Mouse (Mus musculus): ENCODE measurements at regions not wholly inside any gene's neighbourhood (a gene's known extent, or its start where the extent isn't known, plus 50 kb on each side); places are given as distances from the start of the nearest gene placed in this dataset.

- no peak overlapping the region for H3K4me3 ChIP-seq (ENCODE audit: insufficient read depth, low read depth, low read length)
- TF ChIP-seq CTCF (IDR thresholded peaks at IDR 0.05; ENCODE audit: insufficient read depth, low read depth, low read length) (no peak), POLR2A (IDR thresholded peaks at IDR 0.05; ENCODE audit: insufficient read depth, low read depth, low read length) (no peak)
- 93% methylated on average over 4 of the region's 4 CpGs for WGBS
Measured at GRCm38 (mm10) chr3:38363888-38364287, 120.8 kb downstream of the Ankrd50 start.

GRCm38 (mm10) chr3:38361411-38361810 is 123.2 kb downstream of the Ankrd50 start:
- no peak overlapping the region for H3K4me3 ChIP-seq (ENCODE audit: insufficient read depth, low read depth, low read length)
- WGBS = 93% methylated on average over 4 of the region's 4 CpGs
- H3K27ac ChIP-seq (ENCODE audit: insufficient read depth, low read depth, low read length) = no peak overlapping the region
- TF ChIP-seq POLR2A (IDR thresholded peaks at IDR 0.05; ENCODE audit: insufficient read depth, low read depth, low read length) = no peak
- no peak for TF ChIP-seq CTCF (IDR thresholded peaks at IDR 0.05; ENCODE audit: insufficient read depth, low read depth, low read length)
- no peaks in the 10 kb centered on the region for H3K4me1 ChIP-seq (ENCODE audit: control insufficient read depth, insufficient read depth, low read length)

More at GRCm38 (mm10) chr3:38363888-38364287, 120.8 kb downstream of the Ankrd50 start:
- no peak overlapping the region for H3K27ac ChIP-seq (ENCODE audit: insufficient read depth, low read depth, low read length)
- H3K4me1 ChIP-seq (ENCODE audit: control insufficient read depth, insufficient read depth, low read length) = no peaks in the 10 kb centered on the region

GRCm38 (mm10) chr3:38360974-38361373 is 123.7 kb downstream of the Ankrd50 start:
- Histone ChIP-seq H3K4me1 (ENCODE audit: control insufficient read depth, insufficient read depth, low read length) (no peaks in the 10 kb centered on the region), H3K4me3 (ENCODE audit: insufficient read depth, low read depth, low read length) (no peak overlapping the region), H3K27ac (ENCODE audit: insufficient read depth, low read depth, low read length) (no peak overlapping the region)
- no peak for TF ChIP-seq CTCF (IDR thresholded peaks at IDR 0.05; ENCODE audit: insufficient read depth, low read depth, low read length)
- TF ChIP-seq POLR2A (IDR thresholded peaks at IDR 0.05; ENCODE audit: insufficient read depth, low read depth, low read length) = no peak
- WGBS = 74% methylated on average over 5 of the region's 5 CpGs

GRCm38 (mm10) chr3:38360421-38360921 is 124.2 kb downstream of the Ankrd50 start:
- Histone ChIP-seq H3K4me3 (ENCODE audit: insufficient read depth, low read depth, low read length) (no peak overlapping the region), H3K4me1 (ENCODE audit: control insufficient read depth, insufficient read depth, low read length) (no peaks in the 10 kb centered on the region), H3K27ac (ENCODE audit: insufficient read depth, low read depth, low read length) (no peak overlapping the region)
- 62% methylated on average over 3 of the region's 3 CpGs for WGBS
- TF ChIP-seq POLR2A (IDR thresholded peaks at IDR 0.05; ENCODE audit: insufficient read depth, low read depth, low read length) (no peak), CTCF (IDR thresholded peaks at IDR 0.05; ENCODE audit: insufficient read depth, low read depth, low read length) (no peak)

GRCm38 (mm10) chr3:38357905-38358491 is 126.6 kb downstream of the Ankrd50 start:
- TF ChIP-seq POLR2A (IDR thresholded peaks at IDR 0.05; ENCODE audit: insufficient read depth, low read depth, low read length) (no peak), CTCF (IDR thresholded peaks at IDR 0.05; ENCODE audit: insufficient read depth, low read depth, low read length) (no peak)

GRCm38 (mm10) chr3:38344283-38344682 is 140.4 kb downstream of the Ankrd50 start:
- WGBS = 71% methylated on average over 2 of the region's 2 CpGs
- Histone ChIP-seq H3K27ac (ENCODE audit: insufficient read depth, low read depth, low read length) (no peak overlapping the region), H3K4me1 (ENCODE audit: control insufficient read depth, insufficient read depth, low read length) (no peaks in the 10 kb centered on the region), H3K4me3 (ENCODE audit: insufficient read depth, low read depth, low read length) (no peak overlapping the region)
- TF ChIP-seq POLR2A (IDR thresholded peaks at IDR 0.05; ENCODE audit: insufficient read depth, low read depth, low read length) (no peak), CTCF (IDR thresholded peaks at IDR 0.05; ENCODE audit: insufficient read depth, low read depth, low read length) (no peak)

More at GRCm38 (mm10) chr3:38357905-38358491, 126.6 kb downstream of the Ankrd50 start:
- H3K4me1 ChIP-seq (ENCODE audit: control insufficient read depth, insufficient read depth, low read length) = no peaks in the 10 kb centered on the region
- no peak overlapping the region for H3K4me3 ChIP-seq (ENCODE audit: insufficient read depth, low read depth, low read length)
- 75% methylated on average over 14 of the region's 14 CpGs for WGBS
- no peak overlapping the region for H3K27ac ChIP-seq (ENCODE audit: insufficient read depth, low read depth, low read length)

GRCm38 (mm10) chr3:38341666-38342065 is 143.0 kb downstream of the Ankrd50 start:
- TF ChIP-seq CTCF (IDR thresholded peaks at IDR 0.05; ENCODE audit: insufficient read depth, low read depth, low read length) (no peak), POLR2A (IDR thresholded peaks at IDR 0.05; ENCODE audit: insufficient read depth, low read depth, low read length) (no peak)
- Histone ChIP-seq H3K4me3 (ENCODE audit: insufficient read depth, low read depth, low read length) (no peak overlapping the region), H3K4me1 (ENCODE audit: control insufficient read depth, insufficient read depth, low read length) (no peaks in the 10 kb centered on the region), H3K27ac (ENCODE audit: insufficient read depth, low read depth, low read length) (no peak overlapping the region)
- 63% methylated on average over 1 of the region's 1 CpGs for WGBS

GRCm38 (mm10) chr3:38333321-38333910 is 151.2 kb downstream of the Ankrd50 start:
- H3K27ac ChIP-seq (ENCODE audit: insufficient read depth, low read depth, low read length) = no peak overlapping the region
- H3K4me1 ChIP-seq (ENCODE audit: control insufficient read depth, insufficient read depth, low read length) = no peaks in the 10 kb centered on the region
- TF ChIP-seq CTCF (IDR thresholded peaks at IDR 0.05; ENCODE audit: insufficient read depth, low read depth, low read length) = no peak
- TF ChIP-seq POLR2A (IDR thresholded peaks at IDR 0.05; ENCODE audit: insufficient read depth, low read depth, low read length) = no peak
- no peak overlapping the region for H3K4me3 ChIP-seq (ENCODE audit: insufficient read depth, low read depth, low read length)
- 82% methylated on average over 3 of the region's 3 CpGs for WGBS

GRCm38 (mm10) chr3:38331169-38331568 is 153.5 kb downstream of the Ankrd50 start:
- no peak overlapping the region for H3K27ac ChIP-seq (ENCODE audit: insufficient read depth, low read depth, low read length)

More at GRCm38 (mm10) chr3:38331169-38331568, 153.5 kb downstream of the Ankrd50 start:
- no peak for TF ChIP-seq POLR2A (IDR thresholded peaks at IDR 0.05; ENCODE audit: insufficient read depth, low read depth, low read length)
- no peak for TF ChIP-seq CTCF (IDR thresholded peaks at IDR 0.05; ENCODE audit: insufficient read depth, low read depth, low read length)
- Histone ChIP-seq H3K4me1 (ENCODE audit: control insufficient read depth, insufficient read depth, low read length) (no peaks in the 10 kb centered on the region), H3K4me3 (ENCODE audit: insufficient read depth, low read depth, low read length) (no peak overlapping the region)
